Mouse (Mus musculus): ENCODE measurements around the gene Fam129c. TPM values are rescaled to one million over a fixed set of nuclear protein-coding genes. Genes with fewer than 3 reads are reported as not detected.
A peak's percentile ranks its signal among the peaks of the same experiment; 100 is the strongest.

Fam129c gene
- polyA plus RNA-seq, 1 experiment from 2014 or later, result 2.4 TPM

DNA sequence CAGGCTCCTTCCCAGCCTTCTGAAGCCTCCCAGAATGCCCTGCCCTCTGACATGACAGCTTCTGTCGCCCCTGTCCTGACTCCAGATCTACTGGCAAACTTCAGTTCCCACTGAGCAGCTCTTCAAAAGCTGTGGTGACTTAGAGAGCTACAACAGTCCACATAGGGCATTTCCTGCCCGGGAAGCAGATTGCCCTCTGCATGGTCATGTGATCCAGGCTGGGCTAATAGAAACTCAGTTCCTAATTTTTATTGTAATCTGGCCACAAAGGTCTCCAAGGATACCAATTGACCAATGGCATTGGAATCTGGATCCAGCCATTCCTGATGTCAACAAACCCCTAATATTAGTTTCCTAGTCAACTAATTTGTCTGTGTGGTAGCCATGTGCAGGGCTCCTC lies 34.4 kb downstream of the Fam129c start:
- Histone ChIP-seq H3K4me2 (no peak overlapping the region), H3K36me3 (ENCODE audit: insufficient read depth) (no peaks in the 10 kb centered on the region), H3K4me1 (ENCODE audit: insufficient read depth) (peaks cover 13% of the 10 kb centered on the region), H3K9ac (no peak overlapping the region), H3K27ac (ENCODE audit: low read depth) (no peak overlapping the region), H3K27me3 (ENCODE audit: insufficient read depth, low read length) (peaks cover 13% of the 10 kb centered on the region; the same call in 1 of the 2 replicates), H3K9me3 (ENCODE audit: low read depth, low read length) (peaks cover 5% of the 10 kb centered on the region; the same call in 1 of the 2 replicates), H3K4me3 (ENCODE audit: low read depth, low read length) (no peak overlapping the region)
- TF ChIP-seq CTCF (IDR thresholded peaks at IDR 0.05; ENCODE audit: low read depth), result no peak
- 59% methylated on average over 2 of the region's 2 CpGs for WGBS
- ATAC-seq (ENCODE audit: insufficient read depth), result no peak
- DNase-seq, result no peak

GRCm38 (mm10) chr8:71633164-71633563 lies 35.7 kb downstream of the Fam129c start:
- peak; percentile 42 for DNase-seq
- H3K9me3 ChIP-seq (ENCODE audit: low read depth, low read length), result peaks cover 5% of the 10 kb centered on the region; the same call in 1 of the 2 replicates
- H3K27ac ChIP-seq (ENCODE audit: low read depth), result no peak overlapping the region
- 14% methylated on average over 19 of the region's 22 CpGs for WGBS
- peaks cover 13% of the 10 kb centered on the region for H3K4me1 ChIP-seq (ENCODE audit: insufficient read depth)
- 0 out of 2 replicates have a peak overlapping the region, but pooled peaks have one; percentile 20 for H3K4me2 ChIP-seq
- peak; percentile 50 for TF ChIP-seq CTCF (IDR thresholded peaks at IDR 0.05; ENCODE audit: low read depth)
- H3K9ac ChIP-seq, result no peak overlapping the region
- ATAC-seq (ENCODE audit: insufficient read depth), result no peak
- no peaks in the 10 kb centered on the region for H3K36me3 ChIP-seq (ENCODE audit: insufficient read depth)
- H3K27me3 ChIP-seq (ENCODE audit: insufficient read depth, low read length), result peaks cover 13% of the 10 kb centered on the region; the same call in 1 of the 2 replicates
- H3K4me3 ChIP-seq (ENCODE audit: low read depth, low read length), result no peak overlapping the region

DNA sequence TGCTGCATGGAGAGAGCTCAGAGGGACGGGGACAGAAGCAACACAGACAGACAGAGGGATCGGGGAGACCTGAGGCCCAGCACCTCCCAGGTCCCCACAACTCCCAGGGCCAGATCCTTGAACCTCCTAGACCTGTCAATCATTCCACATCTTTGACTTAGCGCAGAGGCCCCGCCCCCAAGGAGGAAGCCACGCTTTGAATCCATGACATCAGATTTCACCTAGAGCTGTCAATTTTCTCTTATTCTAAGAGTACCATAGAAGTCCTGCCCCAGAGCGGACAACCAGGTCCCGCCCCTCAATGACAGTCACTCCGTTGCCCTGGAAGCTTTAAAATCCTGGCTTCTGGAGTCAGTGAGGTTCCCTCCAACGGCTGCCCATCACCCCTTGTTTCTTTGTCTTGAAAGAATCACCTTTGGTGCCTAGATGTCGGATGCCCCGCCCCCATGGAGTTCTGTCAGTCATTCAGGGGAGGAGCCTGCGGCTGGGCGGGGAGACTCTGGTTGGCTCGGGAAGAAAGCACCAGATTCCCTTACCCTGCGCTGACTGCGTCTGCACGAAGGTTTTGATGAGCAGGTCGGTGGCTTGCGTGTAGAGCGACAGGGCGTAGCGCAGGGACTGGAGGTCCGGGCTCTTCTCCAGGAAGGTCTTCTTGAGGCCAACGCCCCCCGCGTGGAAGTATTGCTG lies 36.7 kb downstream of the Fam129c start:
- Histone ChIP-seq H3K36me3 (ENCODE audit: insufficient read depth) (no peaks in the 10 kb centered on the region), H3K4me2 (peak overlapping the region; percentile 48), H3K4me3 (ENCODE audit: low read depth, low read length) (peak overlapping the region; percentile 11; the same call in 1 of the 2 replicates), H3K9ac (no peak overlapping the region; the same call in 1 of the 2 replicates), H3K27ac (ENCODE audit: low read depth) (no peak overlapping the region), H3K27me3 (ENCODE audit: insufficient read depth, low read length) (peaks cover 13% of the 10 kb centered on the region; the same call in 1 of the 2 replicates), H3K4me1 (ENCODE audit: insufficient read depth) (peaks cover 9% of the 10 kb centered on the region; the same call in 1 of the 2 replicates), H3K9me3 (ENCODE audit: low read depth, low read length) (peaks cover 5% of the 10 kb centered on the region; the same call in 1 of the 2 replicates)
- DNase-seq (peak; percentile 70), ATAC-seq (ENCODE audit: insufficient read depth) (no peak)
- TF ChIP-seq CTCF (IDR thresholded peaks at IDR 0.05; ENCODE audit: low read depth), result no peak
- WGBS, result 2% methylated on average over 26 of the region's 26 CpGs

GRCm38 (mm10) chr8:71637149-71638095 lies 40.0 kb downstream of the Fam129c start:
- H3K4me3 ChIP-seq (ENCODE audit: low read depth, low read length), result no peak overlapping the region
- peaks cover 13% of the 10 kb centered on the region; the same call in 1 of the 2 replicates for H3K27me3 ChIP-seq (ENCODE audit: insufficient read depth, low read length)
- H3K4me1 ChIP-seq (ENCODE audit: insufficient read depth), result peaks cover 3% of the 10 kb centered on the region; the same call in 1 of the 2 replicates
- ATAC-seq (ENCODE audit: insufficient read depth) (no peak), DNase-seq (no peak)
- no peak for TF ChIP-seq CTCF (IDR thresholded peaks at IDR 0.05; ENCODE audit: low read depth)
- no peaks in the 10 kb centered on the region for H3K36me3 ChIP-seq (ENCODE audit: insufficient read depth)
- no peak overlapping the region for H3K9ac ChIP-seq
- 48% methylated on average over 8 of the region's 8 CpGs for WGBS
- no peak overlapping the region for H3K27ac ChIP-seq (ENCODE audit: low read depth)
- no peak overlapping the region for H3K4me2 ChIP-seq
- H3K9me3 ChIP-seq (ENCODE audit: low read depth, low read length), result peaks cover 5% of the 10 kb centered on the region; the same call in 1 of the 2 replicates

GRCm38 (mm10) chr8:71638321-71638720 lies 40.9 kb downstream of the Fam129c start:
- H3K27ac ChIP-seq (ENCODE audit: low read depth), result no peak overlapping the region
- H3K4me3 ChIP-seq (ENCODE audit: low read depth, low read length), result no peak overlapping the region
- 70% methylated on average over 6 of the region's 6 CpGs for WGBS
- ATAC-seq (ENCODE audit: insufficient read depth) (no peak), DNase-seq (no peak)
- TF ChIP-seq CTCF (IDR thresholded peaks at IDR 0.05; ENCODE audit: low read depth), result no peak
- no peaks in the 10 kb centered on the region for H3K9me3 ChIP-seq (ENCODE audit: low read depth, low read length)
- peaks cover 13% of the 10 kb centered on the region; the same call in 1 of the 2 replicates for H3K27me3 ChIP-seq (ENCODE audit: insufficient read depth, low read length)
- H3K9ac ChIP-seq, result no peak overlapping the region
- H3K4me1 ChIP-seq (ENCODE audit: insufficient read depth), result peaks cover 3% of the 10 kb centered on the region; the same call in 1 of the 2 replicates
- H3K36me3 ChIP-seq (ENCODE audit: insufficient read depth), result no peaks in the 10 kb centered on the region
- no peak overlapping the region for H3K4me2 ChIP-seq

- no peak for ATAC-seq (ENCODE audit: insufficient read depth)
- WGBS, result 84% methylated on average over 4 of the region's 4 CpGs
- H3K9me3 ChIP-seq (ENCODE audit: low read depth, low read length), result no peaks in the 10 kb centered on the region
- H3K36me3 ChIP-seq (ENCODE audit: insufficient read depth), result no peaks in the 10 kb centered on the region
- DNase-seq, result no peak
- no peak overlapping the region for H3K4me2 ChIP-seq
- H3K4me3 ChIP-seq (ENCODE audit: low read depth, low read length), result no peak overlapping the region
- H3K9ac ChIP-seq, result no peak overlapping the region
- no peak for TF ChIP-seq CTCF (IDR thresholded peaks at IDR 0.05; ENCODE audit: low read depth)
- H3K4me1 ChIP-seq (ENCODE audit: insufficient read depth), result 0 out of 2 replicates have a peak, but pooled peaks cover under 1% of the 10 kb centered on the region
- peaks cover 7% of the 10 kb centered on the region; the same call in 1 of the 2 replicates for H3K27me3 ChIP-seq (ENCODE audit: insufficient read depth, low read length)
- H3K27ac ChIP-seq (ENCODE audit: low read depth), result no peak overlapping the region
Observed at GRCm38 (mm10) chr8:71639318-71639717, 41.9 kb downstream of the Fam129c start.
